Mouse (Mus musculus) midbrain, embryonic 10.5 days (tissue): ENCODE measurements at regions not wholly inside any gene's neighbourhood (a gene's known extent, or its start where the extent isn't known, plus 50 kb on each side); places are given as distances from the start of the nearest gene placed in this dataset.

ENCODE experiments used
- DNase-seq: peaks from one replicate; pipeline ENCODE4 v3.0.0-alpha.2; 2017; ENCODE audit warnings: low spot score
- H3K27ac ChIP-seq: fragments of 300-500 bp; sonication (generic); replicated peaks from 2 replicates; pipeline ENCODE4 v1.5.1; 2016; ENCODE audit warnings: mild to moderate bottlenecking
- H3K27me3 ChIP-seq: fragments of 300-500 bp; sonication (generic); 2 replicates; pipeline ENCODE4 v1.6.1; 2016; ENCODE audit warnings: low read depth, mild to moderate bottlenecking; ENCODE audit not compliant: poor library complexity, severe bottlenecking
- H3K36me3 ChIP-seq: fragments of 300-500 bp; sonication (generic); 2 replicates; pipeline ENCODE4 v1.6.1; 2016; ENCODE audit warnings: mild to moderate bottlenecking, moderate library complexity
- H3K4me1 ChIP-seq: fragments of 300-500 bp; sonication (generic); 2 replicates; pipeline ENCODE4 v1.6.1; 2016
- H3K4me3 ChIP-seq: fragments of 300-500 bp; sonication (generic); 2 replicates; pipeline ENCODE4 v1.5.1; 2016; ENCODE audit warnings: mild to moderate bottlenecking, moderate library complexity
- H3K9me3 ChIP-seq: fragments of 300-500 bp; sonication (generic); replicated peaks from 2 replicates; pipeline ENCODE4 v1.6.1; 2016; ENCODE audit warnings: mild to moderate bottlenecking
- WGBS: fragments of 180-500 bp; shearing (Covaris S2); methylation state at CpG from one replicate; pipeline ENCODE4 v1.1.7; 2016; 5-methylcytosine and 5-hydroxymethylcytosine counted together

DNA sequence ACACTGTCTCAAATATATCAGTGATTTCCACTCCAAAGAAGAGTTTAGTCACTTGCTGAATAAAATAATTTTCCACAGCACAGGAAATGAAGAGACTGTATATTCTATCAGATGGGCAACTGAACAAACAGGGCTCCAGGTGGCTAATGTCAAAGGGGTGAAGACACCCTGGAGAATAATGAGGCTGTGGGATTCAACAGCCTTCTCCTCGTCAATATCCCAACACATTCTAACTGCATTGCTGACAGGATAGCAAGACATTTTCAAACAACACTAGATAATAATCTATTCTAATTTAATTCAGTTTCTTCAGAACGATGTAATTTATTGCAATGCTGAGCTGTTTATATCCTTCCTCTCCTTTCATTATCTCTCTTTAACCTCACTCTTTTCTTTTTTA lies 134.4 kb upstream of the Klhl13 start:
- Histone ChIP-seq H3K4me3 (no peak overlapping the region), H3K36me3 (no peaks in the 10 kb centered on the region), H3K9me3 (no peaks in the 10 kb centered on the region), H3K27ac (no peak overlapping the region), H3K27me3 (no peaks in the 10 kb centered on the region), H3K4me1 (no peaks in the 10 kb centered on the region)
- DNase-seq = no peak
- WGBS = 58% methylated on average over 2 of the region's 2 CpGs

- Histone ChIP-seq H3K27ac (no peak overlapping the region), H3K9me3 (no peaks in the 10 kb centered on the region), H3K4me3 (no peak overlapping the region), H3K27me3 (no peaks in the 10 kb centered on the region), H3K36me3 (no peaks in the 10 kb centered on the region), H3K4me1 (no peaks in the 10 kb centered on the region)
- WGBS = 25% methylated on average over 1 of the region's 1 CpGs
- no peak for DNase-seq
These were observed 130.3 kb upstream of the Klhl13 start for GRCm38 (mm10) chrX:23495199-23495598.

GRCm38 (mm10) chrX:23476868-23477267 lies 112.0 kb upstream of the Klhl13 start:
- no peaks in the 10 kb centered on the region for H3K27me3 ChIP-seq
- H3K4me1 ChIP-seq = no peaks in the 10 kb centered on the region
- no peak overlapping the region for H3K27ac ChIP-seq
- no peak overlapping the region for H3K4me3 ChIP-seq
- DNase-seq = no peak
- WGBS = 67% methylated on average over 1 of the region's 1 CpGs
- H3K9me3 ChIP-seq = no peaks in the 10 kb centered on the region
- H3K36me3 ChIP-seq = no peaks in the 10 kb centered on the region

GRCm38 (mm10) chrX:23466031-23466430 lies 101.1 kb upstream of the Klhl13 start:
- no peak overlapping the region for H3K4me3 ChIP-seq
- H3K27ac ChIP-seq = no peak overlapping the region
- peak; percentile 25 for DNase-seq
- no peaks in the 10 kb centered on the region for H3K9me3 ChIP-seq
- no peaks in the 10 kb centered on the region for H3K36me3 ChIP-seq
- 0 out of 2 replicates have a peak, but pooled peaks cover 3% of the 10 kb centered on the region for H3K4me1 ChIP-seq
- H3K27me3 ChIP-seq = no peaks in the 10 kb centered on the region

- Histone ChIP-seq H3K4me3 (no peak overlapping the region), H3K27me3 (no peaks in the 10 kb centered on the region), H3K27ac (no peak overlapping the region), H3K9me3 (no peaks in the 10 kb centered on the region), H3K4me1 (no peaks in the 10 kb centered on the region), H3K36me3 (no peaks in the 10 kb centered on the region)
- DNase-seq = no peak
- WGBS = 88% methylated on average over 3 of the region's 3 CpGs
These were observed 88.7 kb upstream of the Klhl13 start for GRCm38 (mm10) chrX:23453616-23454015.

DNA sequence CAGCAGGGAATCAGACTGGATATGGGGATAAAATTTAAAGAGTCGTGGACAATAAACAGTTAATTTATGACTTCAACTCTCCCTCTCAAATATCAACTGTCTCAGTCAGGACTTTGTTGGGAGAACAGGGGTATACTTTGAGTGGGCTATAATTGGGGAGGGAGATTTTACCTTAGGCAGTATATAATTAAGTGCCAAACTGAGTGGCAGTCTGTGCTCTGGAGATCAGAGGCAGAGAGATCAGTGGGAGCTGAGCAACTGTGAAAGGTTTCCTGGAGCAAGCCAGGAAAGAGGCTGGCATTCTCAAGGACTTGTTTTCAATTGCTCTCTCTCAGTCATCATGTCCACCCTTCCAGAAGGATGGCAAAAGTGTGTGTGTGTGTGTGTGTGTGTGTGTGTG lies 57.9 kb upstream of the Klhl13 start:
- 79% methylated on average over 1 of the region's 1 CpGs for WGBS
- no peaks in the 10 kb centered on the region for H3K27me3 ChIP-seq
- no peaks in the 10 kb centered on the region for H3K4me1 ChIP-seq
- H3K27ac ChIP-seq = no peak overlapping the region
- no peaks in the 10 kb centered on the region for H3K36me3 ChIP-seq
- no peaks in the 10 kb centered on the region for H3K9me3 ChIP-seq
- no peak for DNase-seq
- H3K4me3 ChIP-seq = no peak overlapping the region

- H3K36me3 ChIP-seq = no peaks in the 10 kb centered on the region
- H3K27ac ChIP-seq = no peak overlapping the region
- no peak overlapping the region for H3K4me3 ChIP-seq
- H3K27me3 ChIP-seq = no peaks in the 10 kb centered on the region
- no peaks in the 10 kb centered on the region for H3K4me1 ChIP-seq
- WGBS = 83% methylated on average over 1 of the region's 1 CpGs
- no peak for DNase-seq
- H3K9me3 ChIP-seq = no peaks in the 10 kb centered on the region
These were observed 52.6 kb upstream of the Klhl13 start for GRCm38 (mm10) chrX:23417525-23417924.
